Mouse (Mus musculus) adrenal gland, postnatal 14 days (tissue): ENCODE data around the gene Ost4. TPM values are rescaled to one million over a fixed set of nuclear protein-coding genes. Genes with fewer than 3 reads are reported as not detected.
"Not testable (repeated sequence)": the region's sequence is repeated elsewhere in the genome, so short reads cannot be mapped to it uniquely, and the experiment has no call there.

Experiments
- DNase-seq: peaks from one replicate; pipeline ENCODE4 v3.0.0; 2021; ENCODE audit warnings: mixed read lengths
- total RNA-seq: library from RNA; stranded (reverse); gene quantifications from 2 replicates; pipeline ENCODE4 v1.2.3, GENCODE M21; 2021

The Ost4 gene
- total RNA-seq, 1 experiment from 2014 or later, result 212 TPM

- no peak for DNase-seq
Observed at GRCm38 (mm10) chr5:30890375-30890774, 17.2 kb downstream of the Ost4 start.

- no peak for DNase-seq
Observed at GRCm38 (mm10) chr5:30889088-30889754, 18.4 kb downstream of the Ost4 start.

GRCm38 (mm10) chr5:30888337-30889087 lies 19.1 kb downstream of the Ost4 start, which contains the start of gene Agbl5:
Gene Agbl5, plus strand, starts transcription at chr5:30888694.
- DNase-seq, result peak; percentile 96

- peak; percentile 91 for DNase-seq
Observed at GRCm38 (mm10) chr5:30887858-30888336, 19.7 kb downstream of the Ost4 start.

GRCm38 (mm10) chr5:30887331-30887761 lies 20.2 kb downstream of the Ost4 start:
- peak; percentile 84 for DNase-seq

GRCm38 (mm10) chr5:30886731-30887130 lies 20.9 kb downstream of the Ost4 start:
- DNase-seq, result no peak

- DNase-seq, result no peak
Observed at GRCm38 (mm10) chr5:30886209-30886608, 21.4 kb downstream of the Ost4 start.

- not testable (repeated sequence) for DNase-seq
Observed at GRCm38 (mm10) chr5:30881839-30882238, 25.7 kb downstream of the Ost4 start.

GRCm38 (mm10) chr5:30879347-30879943 lies 28.1 kb downstream of the Ost4 start:
- DNase-seq, result no peak

GRCm38 (mm10) chr5:30878616-30879015 lies 29.0 kb downstream of the Ost4 start:
- DNase-seq, result no peak

- no peak for DNase-seq
Observed at GRCm38 (mm10) chr5:30874365-30874764, 33.2 kb downstream of the Ost4 start.

- no peak for DNase-seq
Observed at GRCm38 (mm10) chr5:30872574-30872973, 35.0 kb downstream of the Ost4 start.

- DNase-seq, result no peak
Observed at GRCm38 (mm10) chr5:30870131-30870406, 37.5 kb downstream of the Ost4 start.

- peak; percentile 96 for DNase-seq
Observed at GRCm38 (mm10) chr5:30869405-30870130, 38.0 kb downstream of the Ost4 start.

- DNase-seq, result peak; percentile 31
Observed at GRCm38 (mm10) chr5:30868981-30869380, 38.6 kb downstream of the Ost4 start.

GRCm38 (mm10) chr5:30867712-30868111 lies 39.9 kb downstream of the Ost4 start, which contains the start of gene Tmem214:
Gene Tmem214, plus strand, starts transcription at chr5:30868012.
- DNase-seq, result no peak

- no peak for DNase-seq
Observed at GRCm38 (mm10) chr5:30866871-30867270, 40.7 kb downstream of the Ost4 start.

GRCm38 (mm10) chr5:30864322-30864721 lies 43.3 kb downstream of the Ost4 start:
- no peak for DNase-seq

- no peak for DNase-seq
Observed at GRCm38 (mm10) chr5:30863852-30864251, 43.7 kb downstream of the Ost4 start.

GRCm38 (mm10) chr5:30856124-30856523 lies 51.5 kb downstream of the Ost4 start:
- no peak for DNase-seq
